Mouse (Mus musculus): ENCODE measurements around the gene Nim1k.
"Not testable (repeated sequence)": the region's sequence is repeated elsewhere in the genome, so short reads cannot be mapped to it uniquely, and the experiment has no call there.

Nim1k gene

GRCm38 (mm10) chr13:119727608-119728387, 27.9 kb downstream of the Nim1k start:
- peak in 1 of 2 experiments; percentile 25 for DNase-seq (ENCODE audit: low spot score in 2 of 2)

- DNase-seq (ENCODE audit: low spot score in 2 of 2) = no peak
Measured at GRCm38 (mm10) chr13:119724541-119724940, 31.1 kb downstream of the Nim1k start.

- no peak for DNase-seq (ENCODE audit: low spot score in 2 of 2)
Measured at GRCm38 (mm10) chr13:119723368-119723767, 32.3 kb downstream of the Nim1k start.

- no peak for DNase-seq (ENCODE audit: low spot score in 2 of 2)
Measured at GRCm38 (mm10) chr13:119722447-119722846, 33.2 kb downstream of the Nim1k start.

GRCm38 (mm10) chr13:119716105-119716504, 39.6 kb downstream of the Nim1k start:
- no peak for DNase-seq (ENCODE audit: low spot score in 2 of 2)

- peak in 1 of 2 experiments; percentile 63 for DNase-seq (ENCODE audit: low spot score in 2 of 2)
Measured at GRCm38 (mm10) chr13:119713821-119714220, 41.9 kb downstream of the Nim1k start.

- no peak for DNase-seq (ENCODE audit: low spot score in 2 of 2)
Measured at GRCm38 (mm10) chr13:119713107-119713787, 42.4 kb downstream of the Nim1k start.

GRCm38 (mm10) chr13:119712463-119712862, 43.2 kb downstream of the Nim1k start:
- no peak for DNase-seq (ENCODE audit: low spot score in 2 of 2)

- no peak for DNase-seq (ENCODE audit: low spot score in 2 of 2)
Measured at GRCm38 (mm10) chr13:119710268-119710610, 45.4 kb downstream of the Nim1k start.

- no peak for DNase-seq (ENCODE audit: low spot score in 2 of 2)
Measured at GRCm38 (mm10) chr13:119709388-119710267, 46.1 kb downstream of the Nim1k start.

GRCm38 (mm10) chr13:119708941-119709340, 46.7 kb downstream of the Nim1k start:
- no peak for DNase-seq (ENCODE audit: low spot score in 2 of 2)

GRCm38 (mm10) chr13:119707906-119708305, 47.8 kb downstream of the Nim1k start:
- no peak for DNase-seq (ENCODE audit: low spot score in 2 of 2)

- no peak for DNase-seq (ENCODE audit: low spot score in 2 of 2)
Measured at GRCm38 (mm10) chr13:119706953-119707352, 48.7 kb downstream of the Nim1k start.

- not testable (repeated sequence) for DNase-seq (ENCODE audit: low spot score in 2 of 2)
Measured at GRCm38 (mm10) chr13:119706278-119706880, 49.3 kb downstream of the Nim1k start.

GRCm38 (mm10) chr13:119704280-119704679, 51.4 kb downstream of the Nim1k start:
- DNase-seq (ENCODE audit: low spot score in 2 of 2) = no peak

- no peak for DNase-seq (ENCODE audit: low spot score in 2 of 2)
Measured at GRCm38 (mm10) chr13:119698436-119698835, 57.2 kb downstream of the Nim1k start.

- no peak for DNase-seq (ENCODE audit: low spot score in 2 of 2)
Measured at GRCm38 (mm10) chr13:119696496-119696895, 59.2 kb downstream of the Nim1k start.

- DNase-seq (ENCODE audit: low spot score in 2 of 2) = no peak
Measured at GRCm38 (mm10) chr13:119695676-119696075, 60.0 kb downstream of the Nim1k start.

- not testable (repeated sequence) for DNase-seq (ENCODE audit: low spot score in 2 of 2)
Measured at GRCm38 (mm10) chr13:119691958-119692357, 63.7 kb downstream of the Nim1k start.

GRCm38 (mm10) chr13:119690876-119691620, 64.6 kb downstream of the Nim1k start:
- DNase-seq (ENCODE audit: low spot score in 2 of 2) = peak in 1 of 2 experiments; percentile 40

Measured in cerebellum, postnatal 4 days (tissue).